Mouse (Mus musculus) mesoderm, embryonic 11.5 days (tissue): ENCODE measurements at regions not wholly inside any gene's neighbourhood (a gene's known extent, or its start where the extent isn't known, plus 50 kb on each side); places are given as distances from the start of the nearest gene placed in this dataset.

Source experiments
- DNase-seq: peaks from one replicate; pipeline ENCODE4 v3.0.0-alpha.2; 2012; ENCODE audit warnings: low read depth, low spot score

GRCm38 (mm10) chr13:71874986-71875385 lies 88.5 kb downstream of the Irx1 start:
- DNase-seq: no peak

GRCm38 (mm10) chr13:71868763-71869162 lies 94.8 kb downstream of the Irx1 start:
- DNase-seq: no peak

GRCm38 (mm10) chr13:71853426-71854025 lies 110.0 kb downstream of the Irx1 start:
- no peak for DNase-seq

- DNase-seq: peak; percentile 3
Observed at GRCm38 (mm10) chr13:71804032-71804958, 159.2 kb downstream of the Irx1 start.

GRCm38 (mm10) chr13:71798288-71798687 lies 165.2 kb downstream of the Irx1 start:
- no peak for DNase-seq

GRCm38 (mm10) chr13:71784740-71785139 lies 178.8 kb downstream of the Irx1 start:
- peak; percentile 19 for DNase-seq

GRCm38 (mm10) chr13:71747003-71747965 lies 216.2 kb downstream of the Irx1 start:
- no peak for DNase-seq

GRCm38 (mm10) chr13:71746534-71746933 lies 217.0 kb downstream of the Irx1 start:
- peak; percentile 10 for DNase-seq

GRCm38 (mm10) chr13:71736821-71737345 lies 226.6 kb downstream of the Irx1 start:
- DNase-seq: no peak

GRCm38 (mm10) chr13:71734261-71734660 lies 229.3 kb downstream of the Irx1 start:
- DNase-seq: peak; percentile 14

- DNase-seq: no peak
Observed at GRCm38 (mm10) chr13:71733360-71733759, 230.2 kb downstream of the Irx1 start.

GRCm38 (mm10) chr13:71732903-71733302 lies 230.6 kb downstream of the Irx1 start:
- no peak for DNase-seq

GRCm38 (mm10) chr13:71690069-71690817 lies 273.3 kb downstream of the Irx1 start:
- DNase-seq: no peak

- peak; percentile 27 for DNase-seq
Observed at GRCm38 (mm10) chr13:71689187-71689586, 274.3 kb downstream of the Irx1 start.

GRCm38 (mm10) chr13:71676081-71676624 lies 287.4 kb downstream of the Irx1 start:
- no peak for DNase-seq

- no peak for DNase-seq
Observed at GRCm38 (mm10) chr13:71669956-71670739, 293.4 kb downstream of the Irx1 start.

GRCm38 (mm10) chr13:71668256-71668655 lies 295.3 kb downstream of the Irx1 start:
- no peak for DNase-seq

- DNase-seq: no peak
Observed at GRCm38 (mm10) chr13:71665221-71665916, 298.2 kb downstream of the Irx1 start.

- no peak for DNase-seq
Observed at GRCm38 (mm10) chr13:71657898-71658297, 305.6 kb downstream of the Irx1 start.
